Mouse (Mus musculus): Measurements from ENCODE around the gene Atf6. TPM values are rescaled to one million over a fixed set of nuclear protein-coding genes. Genes with fewer than 3 reads are reported as not detected.

The Atf6 gene
- polyA plus RNA-seq, 1 experiment from 2014 or later = 6.0 TPM

DNA sequence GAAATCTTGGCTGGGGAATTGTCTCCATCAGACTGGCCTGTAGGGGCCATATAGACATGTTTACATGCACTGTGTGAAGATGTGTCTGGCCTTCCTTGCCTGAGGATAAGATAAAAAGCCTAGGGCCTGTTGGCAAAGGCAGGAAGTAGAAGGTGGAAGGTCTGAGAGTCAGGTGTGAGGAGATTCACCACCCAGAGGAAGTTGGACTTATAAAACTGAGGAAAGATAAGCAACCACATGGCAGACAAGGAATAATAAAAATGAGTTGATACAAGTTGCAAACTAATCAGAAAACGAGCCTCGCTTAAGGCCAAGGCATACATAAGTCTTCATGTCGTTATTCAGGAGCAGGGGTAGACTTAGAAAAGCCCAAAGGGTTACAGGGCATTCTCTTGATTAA, 8.1 kb upstream of the Atf6 start:
- Histone ChIP-seq H3K4me3 (ENCODE audit: low read depth, low read length) (no peak overlapping the region), H3K4me2 (ENCODE audit: low read depth, low read length) (no peak overlapping the region), H3K9me3 (ENCODE audit: low read length) (no peaks in the 10 kb centered on the region), H3K27me3 (ENCODE audit: insufficient read depth, low read length) (no peaks in the 10 kb centered on the region), H3K4me1 (ENCODE audit: insufficient read depth) (no peaks in the 10 kb centered on the region), H3K27ac (ENCODE audit: low read depth) (no peak overlapping the region), H3K9ac (replicated peaks) (no peak overlapping the region), H3K36me3 (replicated peaks; ENCODE audit: insufficient read depth, low read length) (peaks cover 25% of the 10 kb centered on the region)
- TF ChIP-seq CTCF (IDR thresholded peaks at IDR 0.05; ENCODE audit: low read depth) = no peak
- TF ChIP-seq EP300 (IDR thresholded peaks at IDR 0.05; ENCODE audit: low read depth) = no peak
- no peak for ATAC-seq
- DNase-seq = no peak
- WGBS (ENCODE audit: insufficient replicate concordance) = 64% methylated on average over 3 of the region's 3 CpGs

DNA sequence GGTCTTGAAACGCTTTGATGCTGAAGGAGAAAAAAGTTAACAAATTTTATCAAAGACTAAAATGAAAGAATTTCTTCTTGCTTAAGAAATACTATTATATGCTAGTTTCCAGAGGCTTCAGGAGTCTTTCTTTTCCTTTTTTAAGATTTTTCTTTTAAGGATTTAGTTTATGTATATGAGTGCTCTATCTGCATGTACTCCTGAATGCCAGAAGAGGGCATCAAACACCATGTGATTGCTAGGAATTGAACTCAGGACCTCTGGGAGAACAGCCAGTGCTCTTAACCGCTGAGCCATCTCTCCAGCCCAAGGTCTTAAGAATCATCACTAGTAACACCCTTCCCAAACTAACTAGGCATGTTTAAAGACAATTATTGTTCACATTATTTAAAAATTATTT, 4.4 kb upstream of the Atf6 start:
- no peak for ATAC-seq
- no peak overlapping the region for H3K9ac ChIP-seq (replicated peaks)
- WGBS (ENCODE audit: insufficient replicate concordance) = 89% methylated on average over 2 of the region's 2 CpGs
- no peaks in the 10 kb centered on the region for H3K4me1 ChIP-seq (ENCODE audit: insufficient read depth)
- peaks cover 5% of the 10 kb centered on the region for H3K36me3 ChIP-seq (replicated peaks; ENCODE audit: insufficient read depth, low read length)
- H3K9me3 ChIP-seq (ENCODE audit: low read length) = no peaks in the 10 kb centered on the region
- TF ChIP-seq CTCF (IDR thresholded peaks at IDR 0.05; ENCODE audit: low read depth) (peak; percentile 31), EP300 (IDR thresholded peaks at IDR 0.05; ENCODE audit: low read depth) (no peak)
- H3K4me3 ChIP-seq (ENCODE audit: low read depth, low read length) = no peak overlapping the region
- H3K4me2 ChIP-seq (ENCODE audit: low read depth, low read length) = no peak overlapping the region
- H3K27ac ChIP-seq (ENCODE audit: low read depth) = no peak overlapping the region
- no peaks in the 10 kb centered on the region for H3K27me3 ChIP-seq (ENCODE audit: insufficient read depth, low read length)
- no peak for DNase-seq

DNA sequence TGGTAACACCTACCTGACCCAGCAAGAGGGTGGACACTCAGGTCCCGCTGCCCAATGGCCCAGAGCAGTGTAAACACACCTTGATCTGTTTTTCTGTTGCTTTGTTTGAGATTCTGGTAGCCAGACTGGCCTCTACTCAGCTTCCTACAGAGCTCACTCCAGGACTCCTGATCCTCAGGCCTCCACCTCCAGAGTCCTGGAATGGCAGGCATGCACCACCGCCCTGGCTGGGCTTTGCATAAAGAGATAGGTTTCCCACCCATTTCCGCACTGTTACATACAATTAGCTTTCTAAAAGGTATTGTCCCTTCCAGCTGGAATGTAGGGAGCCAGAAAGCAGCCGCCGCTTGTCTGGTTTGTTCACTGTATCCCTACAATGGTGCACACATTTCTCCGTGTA, 3.8 kb upstream of the Atf6 start:
- no peak for DNase-seq
- Histone ChIP-seq H3K27ac (ENCODE audit: low read depth) (no peak overlapping the region), H3K9me3 (ENCODE audit: low read length) (no peaks in the 10 kb centered on the region), H3K4me1 (ENCODE audit: insufficient read depth) (0 out of 2 replicates have a peak, but pooled peaks cover under 1% of the 10 kb centered on the region), H3K4me3 (ENCODE audit: low read depth, low read length) (no peak overlapping the region), H3K27me3 (ENCODE audit: insufficient read depth, low read length) (no peaks in the 10 kb centered on the region), H3K36me3 (replicated peaks; ENCODE audit: insufficient read depth, low read length) (peaks cover 4% of the 10 kb centered on the region), H3K9ac (replicated peaks) (no peak overlapping the region), H3K4me2 (ENCODE audit: low read depth, low read length) (no peak overlapping the region)
- no peak for ATAC-seq
- WGBS (ENCODE audit: insufficient replicate concordance) = 84% methylated on average over 6 of the region's 6 CpGs
- TF ChIP-seq CTCF (IDR thresholded peaks at IDR 0.05; ENCODE audit: low read depth) (no peak), EP300 (IDR thresholded peaks at IDR 0.05; ENCODE audit: low read depth) (no peak)

DNA sequence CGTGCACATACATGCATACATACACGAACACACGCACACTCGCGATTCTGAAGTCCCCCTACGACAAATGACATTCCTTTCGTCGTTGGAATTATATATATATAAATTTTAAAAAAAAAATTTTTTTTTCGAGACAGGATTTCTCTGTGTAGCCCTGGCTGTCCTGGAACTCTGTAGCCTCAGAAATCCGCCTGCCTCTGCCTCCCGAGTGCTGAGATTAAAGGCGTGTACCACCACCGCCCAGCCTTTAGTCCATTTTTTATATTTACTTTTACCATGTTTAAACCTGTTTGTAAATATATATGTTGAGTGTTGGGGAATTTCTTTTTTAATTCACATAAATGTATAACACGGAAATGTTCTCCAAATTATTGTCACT, 1.3 kb upstream of the Atf6 start:
- DNase-seq = no peak
- peak overlapping the region; percentile 81 for H3K4me2 ChIP-seq (ENCODE audit: low read depth, low read length)
- 13% methylated on average over 14 of the region's 14 CpGs for WGBS (ENCODE audit: insufficient replicate concordance)
- no peaks in the 10 kb centered on the region; the same call in 1 of the 2 replicates for H3K36me3 ChIP-seq (replicated peaks; ENCODE audit: insufficient read depth, low read length)
- no peaks in the 10 kb centered on the region for H3K9me3 ChIP-seq (ENCODE audit: low read length)
- H3K4me3 ChIP-seq (ENCODE audit: low read depth, low read length) = peak overlapping the region; percentile 66
- no peaks in the 10 kb centered on the region for H3K27me3 ChIP-seq (ENCODE audit: insufficient read depth, low read length)
- H3K9ac ChIP-seq (replicated peaks) = no peak overlapping the region
- no peak overlapping the region for H3K27ac ChIP-seq (ENCODE audit: low read depth)
- ATAC-seq = no peak
- no peak for TF ChIP-seq EP300 (IDR thresholded peaks at IDR 0.05; ENCODE audit: low read depth)
- TF ChIP-seq CTCF (IDR thresholded peaks at IDR 0.05; ENCODE audit: low read depth) = no peak
- peaks cover 18% of the 10 kb centered on the region for H3K4me1 ChIP-seq (ENCODE audit: insufficient read depth)

DNA sequence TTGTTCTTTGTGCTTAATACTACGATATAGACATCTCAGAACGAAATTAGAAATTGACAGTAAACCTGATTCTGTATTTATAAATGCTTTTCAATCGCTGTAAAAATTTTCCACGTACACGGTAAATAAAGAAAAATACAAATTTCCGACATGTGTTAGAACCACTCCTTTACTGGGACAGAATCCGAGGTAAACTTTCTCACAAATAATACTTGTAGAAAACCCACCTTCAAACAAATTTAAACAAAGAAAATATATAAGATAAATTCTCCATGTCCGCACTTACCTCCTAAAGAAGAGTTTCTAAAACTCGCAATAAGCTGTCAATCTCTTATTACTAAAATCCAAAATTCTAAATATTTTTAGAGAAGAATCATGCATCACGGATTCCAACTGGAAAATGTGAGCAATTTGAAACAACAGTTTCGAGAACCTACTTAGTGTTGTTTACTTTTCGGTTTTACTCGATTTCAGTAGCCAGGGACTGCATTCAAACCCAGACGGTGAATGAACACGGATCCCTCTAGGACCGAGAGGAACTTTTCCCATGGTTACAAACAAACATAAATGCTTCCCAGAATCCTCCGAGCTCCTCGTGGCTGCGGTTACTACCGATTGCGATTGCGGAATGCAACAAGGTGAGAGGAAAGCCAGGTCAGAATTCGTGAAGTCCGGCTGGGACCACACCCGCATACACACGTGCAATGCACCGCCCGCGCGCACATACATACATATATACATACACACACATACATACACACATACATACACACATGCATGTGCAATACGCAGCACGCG, 735 bp upstream of the Atf6 start:
- peak; percentile 77 for DNase-seq
- Histone ChIP-seq H3K4me3 (ENCODE audit: low read depth, low read length) (peak overlapping the region; percentile 66), H3K27me3 (ENCODE audit: insufficient read depth, low read length) (no peaks in the 10 kb centered on the region), H3K9ac (replicated peaks) (peak overlapping the region; percentile 71), H3K27ac (ENCODE audit: low read depth) (peak overlapping the region; percentile 85), H3K4me2 (ENCODE audit: low read depth, low read length) (peak overlapping the region; percentile 81), H3K36me3 (replicated peaks; ENCODE audit: insufficient read depth, low read length) (no peaks in the 10 kb centered on the region), H3K4me1 (ENCODE audit: insufficient read depth) (peaks cover 24% of the 10 kb centered on the region), H3K9me3 (ENCODE audit: low read length) (no peaks in the 10 kb centered on the region)
- no peak for TF ChIP-seq CTCF (IDR thresholded peaks at IDR 0.05; ENCODE audit: low read depth)
- TF ChIP-seq EP300 (IDR thresholded peaks at IDR 0.05; ENCODE audit: low read depth) = no peak
- under 1% methylated on average over 33 of the region's 33 CpGs for whole genome bisulfite sequencing (ENCODE audit: insufficient replicate concordance)
- ATAC-seq = peak; percentile 75

DNA sequence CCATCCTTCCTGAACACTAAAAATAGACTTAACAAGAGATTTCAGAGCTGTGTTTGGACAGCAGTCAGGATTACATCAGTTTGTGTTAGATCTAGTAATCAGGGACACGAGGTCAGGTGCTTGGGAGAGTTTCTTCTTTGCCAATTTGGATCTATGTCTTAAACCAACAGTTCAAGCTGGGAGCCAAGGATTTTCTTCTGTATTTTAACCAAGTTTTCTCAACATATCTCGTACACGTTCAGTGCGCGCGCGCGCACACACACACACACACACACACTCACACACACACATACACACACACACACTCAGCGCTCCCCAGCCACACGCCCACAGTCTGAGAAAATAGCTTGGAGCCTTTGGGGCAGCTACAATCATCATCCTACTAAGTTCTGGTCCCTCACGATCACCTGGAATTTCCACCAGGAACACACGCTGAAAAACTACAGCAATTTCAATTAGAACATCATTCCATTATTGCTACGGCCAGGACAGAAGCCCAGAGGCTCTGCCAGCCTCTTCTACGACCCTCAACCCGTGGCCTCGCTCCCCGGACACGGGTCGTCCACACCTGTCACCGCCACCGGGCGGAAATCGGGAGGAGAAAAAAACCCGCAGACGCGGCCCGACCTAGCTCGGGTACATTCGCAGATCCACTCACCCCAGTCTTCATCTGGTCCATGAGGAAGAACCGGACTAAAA, 430 bp downstream of the Atf6 start:
- DNase-seq (peak; percentile 44), ATAC-seq (peak; percentile 58)
- Histone ChIP-seq H3K27ac (ENCODE audit: low read depth) (peak overlapping the region; percentile 85), H3K27me3 (ENCODE audit: insufficient read depth, low read length) (no peaks in the 10 kb centered on the region), H3K36me3 (replicated peaks; ENCODE audit: insufficient read depth, low read length) (no peaks in the 10 kb centered on the region), H3K9ac (replicated peaks) (peak overlapping the region; percentile 71), H3K4me2 (ENCODE audit: low read depth, low read length) (peak overlapping the region; percentile 81), H3K4me3 (ENCODE audit: low read depth, low read length) (peak overlapping the region; percentile 66), H3K9me3 (ENCODE audit: low read length) (no peaks in the 10 kb centered on the region), H3K4me1 (ENCODE audit: insufficient read depth) (peaks cover 35% of the 10 kb centered on the region)
- WGBS (ENCODE audit: insufficient replicate concordance) = 2% methylated on average over 30 of the region's 30 CpGs
- TF ChIP-seq CTCF (IDR thresholded peaks at IDR 0.05; ENCODE audit: low read depth) = no peak

Data from liver, postnatal 0 days (tissue).